Mouse (Mus musculus) adipocyte (in vitro differentiated cells): ENCODE data around the gene Srsf9.
"Not testable (repeated sequence)": the region's sequence is repeated elsewhere in the genome, so short reads cannot be mapped to it uniquely, and the experiment has no call there.

ENCODE experiments used
- DNase-seq: peaks from one replicate; pipeline ENCODE4 v3.0.0-alpha.2; 2016; ENCODE audit warnings: low spot score

Gene Srsf9

GRCm38 (mm10) chr5:115373441-115374203, 46.6 kb downstream of the Srsf9 start:
- no peak for DNase-seq

- no peak for DNase-seq
Measured at GRCm38 (mm10) chr5:115374204-115374820, 47.3 kb downstream of the Srsf9 start.

- no peak for DNase-seq
Measured at GRCm38 (mm10) chr5:115375436-115375835, 48.5 kb downstream of the Srsf9 start.

GRCm38 (mm10) chr5:115378882-115379281, 51.9 kb downstream of the Srsf9 start:
- not testable (repeated sequence) for DNase-seq
